Mouse (Mus musculus) common myeloid progenitor, adult 5-6 weeks (primary cell): ENCODE measurements around the gene Cend1. TPM values are rescaled to one million over a fixed set of nuclear protein-coding genes. Genes with fewer than 3 reads are reported as not detected.

ENCODE experiments used
- ATAC-seq: replicated peaks from 2 replicates; pipeline ENCODE4 v1.8.0; 2016; ENCODE audit warnings: low read depth, mild to moderate bottlenecking, moderate TSS enrichment, inconsistent platforms; ENCODE audit not compliant: poor library complexity, severe bottlenecking
- total RNA-seq: library from RNA; stranded (forward); fragments of 200-1000, 187-1606 nt; gene quantifications from 2 replicates; pipeline ENCODE4 v1.2.3, GENCODE M21; 2017

Cend1 gene
- total RNA-seq, 1 experiment from 2014 or later, result not detected

DNA sequence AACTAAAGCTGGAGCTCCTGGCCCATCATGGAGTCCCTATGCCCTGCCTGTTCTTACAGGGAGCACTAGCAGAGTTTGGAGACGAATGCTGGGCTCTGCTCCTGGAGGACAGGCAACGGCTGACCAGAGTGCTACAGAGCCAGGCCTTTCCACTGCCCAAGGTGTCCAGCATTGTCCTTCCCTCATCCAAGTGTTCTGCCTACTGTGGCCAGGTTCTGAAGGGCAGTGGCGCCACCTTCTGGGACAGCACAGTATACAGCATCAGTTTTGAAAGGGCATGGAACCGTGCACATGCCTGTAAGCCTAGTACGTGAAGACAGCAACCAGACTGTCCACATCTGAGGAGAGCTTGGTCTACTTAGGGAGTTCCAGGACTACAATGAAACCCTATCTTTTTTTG lies 26.0 kb downstream of the Cend1 start:
- peak; percentile 87 for ATAC-seq

DNA sequence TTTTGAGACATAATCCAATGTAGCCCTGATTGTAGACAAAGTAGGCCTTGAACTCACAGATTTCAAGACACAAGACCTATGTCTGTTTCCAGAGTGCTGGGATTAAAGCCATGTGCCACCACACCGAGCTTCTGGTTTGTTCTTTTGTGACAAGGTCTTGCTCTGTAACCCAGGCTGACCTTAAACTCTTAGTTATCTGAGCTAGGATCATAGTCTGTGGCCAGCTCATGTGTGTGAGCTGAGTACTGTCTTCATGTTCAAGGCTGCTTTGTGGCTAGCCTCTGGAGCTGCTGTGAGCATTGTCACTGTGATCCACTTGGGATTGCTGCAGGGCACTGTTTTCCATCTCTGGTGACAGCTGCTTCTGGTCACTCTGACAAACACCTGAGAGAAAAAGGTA lies 33.9 kb downstream of the Cend1 start:
- no peak for ATAC-seq

DNA sequence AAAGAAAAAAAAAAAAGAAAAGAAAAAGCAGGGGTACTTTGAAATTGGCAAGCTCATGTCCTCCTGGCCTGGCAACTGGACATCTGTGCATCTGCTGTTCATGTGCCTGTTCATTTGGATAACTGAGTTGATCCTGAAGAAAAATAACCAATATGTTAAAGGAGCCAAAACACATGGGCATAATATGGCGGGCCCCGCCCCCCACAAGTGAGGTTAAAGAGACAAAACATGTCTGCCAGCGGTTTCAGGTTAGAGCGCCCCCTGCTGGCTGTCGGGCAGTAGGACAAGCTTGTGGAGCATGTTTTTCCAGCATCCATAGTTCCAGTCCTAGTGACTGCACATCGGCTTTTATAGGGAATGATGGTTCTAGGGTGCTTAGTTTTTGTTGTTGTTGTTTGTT lies 34.5 kb downstream of the Cend1 start:
- 0 out of 2 replicates have a peak, but pooled peaks have one; percentile 13 for ATAC-seq

DNA sequence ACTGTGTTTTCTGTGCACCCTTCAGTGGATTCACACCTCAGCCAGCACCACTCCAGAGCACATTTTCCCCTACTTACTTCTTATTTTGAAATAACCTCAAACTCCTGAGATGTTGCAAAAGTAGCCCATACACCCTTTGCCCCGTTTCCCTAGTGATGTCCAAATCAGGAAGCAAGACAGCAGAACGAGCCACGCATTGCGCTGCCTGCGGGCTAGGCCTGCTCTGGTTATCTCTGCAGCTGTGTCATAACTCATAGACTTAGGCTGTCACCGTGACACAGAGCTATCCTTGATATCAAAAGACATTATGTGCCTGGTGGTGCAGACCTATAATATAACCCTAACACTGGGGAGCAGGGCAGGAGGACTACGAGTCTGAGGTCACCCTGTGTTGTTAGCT lies 35.1 kb downstream of the Cend1 start:
- ATAC-seq, result peak; percentile 60

DNA sequence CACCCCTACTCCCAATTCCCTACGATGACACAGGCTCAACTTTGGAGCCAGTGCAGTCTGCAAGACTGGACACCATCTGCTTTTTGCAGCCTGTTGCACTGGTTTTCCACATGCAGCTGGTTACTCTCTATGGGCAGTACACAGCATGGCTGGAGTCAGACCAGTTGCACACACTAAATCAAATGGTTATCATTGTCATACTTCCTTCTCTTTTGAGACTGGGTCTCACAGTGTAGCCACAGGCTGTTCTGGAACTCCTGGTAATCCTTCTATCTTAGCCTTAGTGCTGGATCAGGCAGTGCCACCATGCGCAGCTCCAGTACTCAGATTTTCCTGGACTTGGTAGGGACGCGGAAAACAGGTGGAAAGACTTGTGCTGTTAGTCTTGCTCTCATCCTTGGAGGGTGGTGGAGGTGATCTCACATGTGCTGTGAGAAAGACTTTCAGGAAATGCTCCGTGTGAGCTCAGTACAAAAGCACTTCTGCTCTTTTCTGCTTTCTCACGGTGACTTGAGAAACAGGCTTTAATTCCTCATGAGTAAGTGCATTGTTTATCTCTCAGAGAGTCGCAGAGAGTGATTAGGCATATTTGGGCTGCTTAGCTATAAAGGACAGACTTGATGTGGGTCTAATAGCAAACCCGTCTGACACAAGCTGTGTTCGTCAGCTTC lies 36.6 kb downstream of the Cend1 start:
- ATAC-seq, result peak; percentile 42

DNA sequence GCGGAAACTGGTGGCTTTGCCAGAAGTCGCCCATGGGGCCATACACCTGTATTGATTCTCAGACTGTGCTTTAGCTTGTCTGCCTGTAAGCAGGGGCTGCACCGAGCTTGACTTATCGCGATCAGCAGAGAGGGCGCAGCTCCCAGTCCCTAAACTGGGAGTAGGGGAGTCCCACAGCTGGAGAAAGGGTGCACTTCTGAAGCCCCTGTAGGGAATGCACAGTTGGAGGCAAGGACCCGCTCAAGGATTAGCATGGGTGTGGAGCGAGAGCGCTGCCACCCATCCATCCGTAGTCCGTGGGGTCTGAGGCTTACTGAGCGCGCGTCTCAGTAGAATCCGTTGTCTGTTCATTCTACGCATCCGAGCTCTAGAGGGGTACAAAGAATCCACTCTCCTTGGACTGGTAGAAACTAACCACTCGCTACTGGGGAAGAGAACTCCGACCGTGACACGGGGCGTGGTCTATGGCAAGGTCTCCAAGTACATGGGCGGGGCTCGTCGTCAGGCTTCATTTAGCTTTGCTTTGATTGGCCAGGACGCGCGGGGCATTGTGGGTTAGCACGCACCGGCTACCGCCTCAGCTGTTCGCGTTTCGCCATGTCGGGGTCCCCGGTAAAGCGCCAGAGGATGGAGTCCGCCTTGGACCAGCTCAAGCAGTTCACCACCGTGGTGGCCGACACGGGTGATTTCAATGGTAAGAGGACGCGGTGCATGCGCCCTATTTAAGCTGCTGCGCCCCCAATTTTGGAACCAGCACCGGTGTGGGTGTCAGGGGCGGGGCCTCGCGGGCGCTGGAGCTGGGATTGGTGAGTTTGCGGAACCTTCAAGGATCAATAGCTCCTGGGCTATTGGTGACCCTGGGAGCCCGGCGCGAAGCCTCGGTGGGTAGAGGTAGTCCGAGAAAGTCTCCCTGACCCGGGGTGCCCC lies 37.4 kb downstream of the Cend1 start, which contains the start of gene Taldo1:
Gene Taldo1, plus strand, starts transcription at position 575 of the 927 bp plus-strand sequence.
- peak; percentile 78 for ATAC-seq

DNA sequence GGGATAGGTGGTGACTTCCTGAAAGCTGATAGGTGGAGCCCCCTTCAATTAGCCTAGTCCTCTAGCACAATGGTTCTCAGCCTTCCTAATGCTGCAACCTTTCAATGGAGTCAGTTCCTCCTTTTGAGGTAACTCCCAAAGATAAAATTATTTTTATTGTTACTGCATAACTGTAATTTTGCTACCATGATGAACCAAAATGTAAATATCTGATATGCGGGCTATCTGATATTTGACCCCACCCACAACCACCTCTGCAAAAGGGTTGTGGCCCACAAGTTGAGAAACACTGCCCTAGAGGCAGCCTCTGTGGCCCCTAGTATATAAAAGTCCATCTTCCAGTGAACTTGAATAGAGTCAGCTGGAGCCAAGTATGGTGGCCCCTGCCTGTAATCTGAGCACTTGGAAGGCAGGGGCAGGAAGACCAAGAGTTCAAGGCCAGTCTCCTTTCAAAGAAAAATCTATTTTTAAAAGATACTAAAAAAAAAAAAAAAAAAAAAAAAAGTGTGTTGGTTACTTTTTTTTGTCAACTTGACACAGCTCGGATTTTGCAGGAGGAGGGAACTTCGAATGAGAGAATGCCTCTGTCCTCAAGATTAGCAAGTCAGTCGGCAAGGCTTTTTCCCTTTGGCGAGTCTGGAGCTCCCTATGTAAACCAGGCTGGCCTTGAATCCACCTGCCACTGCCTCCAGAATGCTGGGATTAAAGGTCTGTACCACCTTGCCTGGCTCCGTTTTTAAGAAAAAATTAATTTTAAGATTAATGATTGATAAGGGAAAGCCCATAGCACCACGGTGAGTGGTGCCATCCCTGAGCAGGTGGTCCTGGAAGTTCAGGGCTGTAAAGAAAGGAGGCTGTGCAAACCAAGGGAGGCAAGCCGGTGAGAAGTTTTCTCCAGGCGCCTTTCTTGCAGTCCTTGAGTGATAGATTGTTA lies 38.7 kb downstream of the Cend1 start:
- ATAC-seq, result no peak

DNA sequence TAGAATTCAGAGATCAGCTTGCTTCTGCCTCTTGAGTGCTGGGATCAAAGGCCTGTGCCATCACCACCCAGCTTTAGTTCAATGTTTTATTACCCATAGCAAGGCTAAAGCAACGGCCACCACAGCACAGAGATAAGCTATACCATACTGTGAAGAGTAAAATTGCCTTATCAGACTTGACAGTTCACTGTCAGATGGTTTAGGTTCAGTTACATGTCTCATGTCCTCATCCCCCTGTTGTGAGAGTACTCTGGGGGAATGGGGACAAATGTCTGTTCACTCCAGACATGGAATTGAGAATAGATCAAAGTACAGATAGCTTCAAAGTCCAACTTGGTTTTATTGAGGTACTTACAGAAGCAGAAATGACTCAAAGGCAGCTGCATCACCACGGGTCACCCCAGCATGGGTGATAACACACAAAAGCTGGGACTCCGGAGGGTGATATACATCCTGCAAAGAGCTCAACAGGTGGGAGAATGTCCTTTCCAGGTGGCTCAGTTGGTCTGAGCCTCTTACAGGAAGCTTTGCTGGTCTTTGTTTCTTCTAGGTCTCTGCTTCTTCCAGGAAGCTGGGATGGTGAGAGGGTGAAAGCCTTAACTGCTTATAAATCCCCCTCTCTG lies 40.7 kb downstream of the Cend1 start:
- ATAC-seq, result no peak

DNA sequence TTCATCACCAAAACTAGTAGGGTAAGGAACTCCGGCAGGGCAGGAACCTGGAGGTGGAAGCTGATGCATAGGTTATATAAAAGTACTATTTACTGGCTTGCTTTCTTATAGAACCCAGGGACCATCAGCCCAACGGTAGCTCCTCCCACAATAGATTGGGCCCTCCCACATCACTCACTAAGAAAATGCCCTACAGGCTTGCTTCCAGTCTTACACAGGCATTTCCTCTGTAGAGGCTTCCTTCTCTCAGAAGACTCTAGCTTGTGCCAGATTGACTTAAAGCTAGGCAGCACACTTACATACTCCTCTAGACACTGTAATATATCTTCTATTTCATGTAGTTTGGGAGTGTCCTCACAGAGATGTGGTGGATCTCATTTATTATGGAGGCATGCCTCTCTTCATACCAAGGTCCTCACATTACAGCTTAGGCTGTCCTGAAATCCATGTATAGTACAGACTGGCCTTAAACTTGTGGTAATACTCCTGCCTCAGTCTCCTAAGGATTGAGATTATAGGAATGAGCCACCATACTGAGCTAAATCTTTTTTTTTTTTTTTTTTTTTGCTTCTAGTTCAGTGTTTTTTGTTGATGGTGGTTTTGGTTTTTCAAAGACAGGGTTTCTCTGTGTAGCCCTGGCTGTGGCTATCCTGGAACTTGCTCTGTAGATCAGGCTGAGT lies 41.3 kb downstream of the Cend1 start:
- ATAC-seq, result no peak

DNA sequence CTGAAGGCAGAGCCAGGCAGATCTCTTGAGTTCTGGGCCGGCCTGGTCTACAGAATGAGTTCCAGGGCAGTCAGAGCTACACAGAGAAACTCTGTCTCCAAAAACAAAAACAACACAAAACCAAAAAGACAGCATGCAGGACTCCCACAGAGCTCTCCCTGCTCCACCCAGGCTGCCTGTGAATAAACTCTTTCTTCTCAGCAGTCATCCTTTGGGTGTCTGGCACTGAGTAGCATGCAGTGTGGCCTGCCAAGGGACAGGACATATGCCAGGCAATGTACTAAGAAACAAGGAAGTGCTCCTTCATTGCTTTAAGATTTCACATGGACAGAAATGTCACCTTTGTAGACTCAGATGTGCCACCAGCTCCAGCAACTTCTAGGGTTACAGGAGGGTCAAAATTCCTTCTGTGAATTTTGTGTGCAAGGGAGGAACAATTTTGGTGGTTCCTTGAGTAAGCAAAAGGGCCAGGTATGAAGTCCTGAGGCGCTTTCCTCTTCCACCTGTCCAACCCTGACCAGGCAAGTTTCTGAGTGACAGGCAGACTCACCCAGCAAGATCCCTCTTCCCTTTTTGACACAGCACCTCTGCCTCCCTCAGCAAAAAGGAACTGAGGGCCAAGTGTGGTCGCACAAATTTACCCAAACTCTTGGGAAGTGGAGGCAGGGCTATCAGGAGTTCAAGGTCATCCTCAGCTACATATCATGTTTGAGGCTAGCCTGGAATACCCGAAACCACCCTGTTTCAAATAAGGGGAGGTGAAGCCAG lies 48.0 kb downstream of the Cend1 start:
- ATAC-seq, result peak; percentile 51

DNA sequence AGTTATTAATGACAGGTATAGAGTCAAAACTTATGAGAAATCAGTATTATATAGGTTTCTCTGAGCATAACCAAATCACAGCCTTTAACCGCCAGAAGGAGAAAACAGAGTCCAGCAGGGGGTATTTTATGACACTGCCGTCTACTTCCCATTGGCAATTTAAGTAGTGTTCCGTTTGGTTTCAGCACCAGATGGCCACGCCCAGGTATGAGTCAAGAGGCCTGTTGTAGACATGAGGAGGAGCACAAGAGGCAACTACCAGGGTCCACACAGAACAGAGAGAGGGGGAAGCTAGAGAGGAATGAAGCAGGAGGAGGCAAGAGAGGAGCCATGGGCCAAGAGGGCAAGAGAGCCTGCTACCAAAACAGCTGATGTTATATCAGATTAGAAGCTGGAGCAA lies 49.7 kb downstream of the Cend1 start:
- peak; percentile 69 for ATAC-seq

Other genes with a start within 250 kb of the Cend1 start
- 23.5 and 36.8 TPM in 2 replicates for gene Hras, start 235.5 kb downstream of the Cend1 start, total RNA-seq
- gene Lrrc56, start 235.3 kb downstream of the Cend1 start, total RNA-seq, result 1.2 TPM in 2 replicates
- 0.32 and 1.2 TPM in 2 replicates for gene Lmntd2, start 215.4 kb downstream of the Cend1 start, total RNA-seq
- 1.8 and 5.9 TPM in 2 replicates for gene Rassf7, start 213.6 kb downstream of the Cend1 start, total RNA-seq
- gene Phrf1, start 200.7 kb downstream of the Cend1 start, total RNA-seq, result 64.1 and 114 TPM in 2 replicates
- gene Irf7, start 163.0 kb downstream of the Cend1 start, total RNA-seq, result 3.4 and 24.7 TPM in 2 replicates
- not detected in 2 replicates for gene Cdhr5, start 152.7 kb downstream of the Cend1 start, total RNA-seq
- gene Sct, start 150.4 kb downstream of the Cend1 start, total RNA-seq, result not detected in 2 replicates
- not detected in 2 replicates for gene Drd4, start 137.5 kb downstream of the Cend1 start, total RNA-seq
- 18.7 and 29.1 TPM in 2 replicates for gene Deaf1, start 101.8 kb downstream of the Cend1 start, total RNA-seq
- 7.4 and 9.0 TPM in 2 replicates for gene Tmem80, start 101.8 kb downstream of the Cend1 start, total RNA-seq
- 1.1 TPM in 1 of 2 replicates, not detected in the other for gene Eps8l2, start 90.6 kb downstream of the Cend1 start, total RNA-seq
- 295 and 302 TPM in 2 replicates for gene Taldo1, start 37.3 kb downstream of the Cend1 start, total RNA-seq
- gene Gatd1, start 15.4 kb downstream of the Cend1 start, total RNA-seq, result 11.4 and 12.7 TPM in 2 replicates
- 4.9 and 11.1 TPM in 2 replicates for gene Slc25a22, start 8.4 kb upstream of the Cend1 start, total RNA-seq
- 8.3 and 14.3 TPM in 2 replicates for gene Pidd1, start 14.5 kb upstream of the Cend1 start, total RNA-seq
- 2,332 and 2,799 TPM in 2 replicates for gene Rplp2, start 17.9 kb upstream of the Cend1 start, total RNA-seq
- 13.9 and 14.4 TPM in 2 replicates for gene Pnpla2, start 25.7 kb upstream of the Cend1 start, total RNA-seq
- gene Cracr2b, start 31.6 kb upstream of the Cend1 start, total RNA-seq, result 0.39 TPM in 1 of 2 replicates, not detected in the other
- 31.4 and 32.9 TPM in 2 replicates for gene Cd151, start 37.9 kb upstream of the Cend1 start, total RNA-seq
- 44.5 and 47.0 TPM in 2 replicates for gene Polr2l, start 45.6 kb upstream of the Cend1 start, total RNA-seq
- gene Tspan4, start 45.7 kb upstream of the Cend1 start, total RNA-seq, result 50.3 and 53.3 TPM in 2 replicates
- gene Chid1, start 110.4 kb upstream of the Cend1 start, total RNA-seq, result 25.4 and 27.5 TPM in 2 replicates
- 26.6 and 27.8 TPM in 2 replicates for gene Ap2a2, start 132.7 kb upstream of the Cend1 start, total RNA-seq
- gene Muc6, start 225.8 kb upstream of the Cend1 start, total RNA-seq, result 0.18 TPM in 1 of 2 replicates, not detected in the other